Mouse (Mus musculus) ovary, postnatal 14 days (tissue): ENCODE measurements around the gene Lysmd2.
"Not testable (repeated sequence)": the region's sequence is repeated elsewhere in the genome, so short reads cannot be mapped to it uniquely, and the experiment has no call there.

ENCODE experiments used
- DNase-seq: peaks from one replicate; pipeline ENCODE4 v3.0.0; 2022; ENCODE audit warnings: low spot score

The Lysmd2 gene

GRCm38 (mm10) chr9:75625556-75626307 lies at the start of gene Lysmd2:
Gene Lysmd2 (plus strand): TSS chr9:75625741.
- DNase-seq: peak; percentile 71

- DNase-seq: no peak
Observed at GRCm38 (mm10) chr9:75579321-75579720, 46.2 kb upstream of the Lysmd2 start.

- no peak for DNase-seq
Observed at GRCm38 (mm10) chr9:75581694-75582350, 43.7 kb upstream of the Lysmd2 start.

GRCm38 (mm10) chr9:75589850-75590790 lies 35.4 kb upstream of the Lysmd2 start:
- DNase-seq: no peak

GRCm38 (mm10) chr9:75593481-75593880 lies 32.1 kb upstream of the Lysmd2 start:
- DNase-seq: no peak

- no peak for DNase-seq
Observed at GRCm38 (mm10) chr9:75597036-75597435, 28.5 kb upstream of the Lysmd2 start.

- DNase-seq: no peak
Observed at GRCm38 (mm10) chr9:75597596-75597995, 27.9 kb upstream of the Lysmd2 start.

- no peak for DNase-seq
Observed at GRCm38 (mm10) chr9:75599191-75599841, 26.2 kb upstream of the Lysmd2 start.

GRCm38 (mm10) chr9:75600166-75600934 lies 25.2 kb upstream of the Lysmd2 start:
- no peak for DNase-seq

GRCm38 (mm10) chr9:75601510-75601909 lies 24.0 kb upstream of the Lysmd2 start:
- no peak for DNase-seq

GRCm38 (mm10) chr9:75607496-75607895 lies 18.0 kb upstream of the Lysmd2 start:
- no peak for DNase-seq

GRCm38 (mm10) chr9:75609505-75609904 lies 16.0 kb upstream of the Lysmd2 start:
- no peak for DNase-seq

GRCm38 (mm10) chr9:75609965-75610364 lies 15.6 kb upstream of the Lysmd2 start:
- DNase-seq: no peak

GRCm38 (mm10) chr9:75610571-75611493 lies 14.7 kb upstream of the Lysmd2 start, which contains the start of gene Tmod2:
Gene Tmod2 (minus strand): TSS chr9:75611325.
- peak; percentile 30 for DNase-seq

GRCm38 (mm10) chr9:75616560-75616959 lies 9.0 kb upstream of the Lysmd2 start:
- DNase-seq: no peak

GRCm38 (mm10) chr9:75618836-75619400 lies 6.6 kb upstream of the Lysmd2 start:
- no peak for DNase-seq

GRCm38 (mm10) chr9:75619761-75620160 lies 5.8 kb upstream of the Lysmd2 start:
- not testable (repeated sequence) for DNase-seq

- DNase-seq: no peak
Observed at GRCm38 (mm10) chr9:75621428-75621827, 4.1 kb upstream of the Lysmd2 start.

- no peak for DNase-seq
Observed at GRCm38 (mm10) chr9:75624983-75625555, 472 bp upstream of the Lysmd2 start.
